Mouse (Mus musculus) layer of hippocampus, adult 11-12 months (tissue): ENCODE data around the gene Slc5a5.
A peak's percentile ranks its signal among the peaks of the same experiment; 100 is the strongest.

Experiments
- DNase-seq: peaks from one replicate; pipeline ENCODE4 v3.0.0; 2022; ENCODE audit warnings: low spot score

The Slc5a5 gene

GRCm38 (mm10) chr8:70892022-70892895 is at the start of gene Slc5a5:
Gene Slc5a5, minus strand, starts transcription at chr8:70892757.
- DNase-seq = no peak

GRCm38 (mm10) chr8:70941478-70941877 is 48.9 kb upstream of the Slc5a5 start:
- DNase-seq = no peak

- no peak for DNase-seq
Observed at GRCm38 (mm10) chr8:70937200-70937599, 44.6 kb upstream of the Slc5a5 start.

DNA sequence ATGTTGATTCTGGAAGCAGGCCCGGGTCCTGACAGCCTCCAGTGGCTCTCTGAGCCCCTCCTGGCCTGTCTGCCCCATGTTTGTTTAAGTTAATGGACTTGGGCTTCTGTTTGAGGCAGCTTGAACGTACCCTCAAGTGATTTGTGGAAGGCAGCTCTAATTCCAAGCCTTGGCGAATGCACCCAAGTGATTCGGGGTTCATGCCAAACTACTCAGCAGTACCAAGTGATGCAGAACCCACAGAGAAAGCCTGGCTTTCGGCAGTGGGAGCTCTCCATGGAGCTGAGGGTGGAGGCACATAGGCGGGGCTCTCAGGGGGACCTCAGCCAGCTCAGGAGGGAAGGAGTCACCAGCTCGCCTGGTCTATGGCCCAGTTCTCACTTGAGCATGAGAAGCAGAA is 42.2 kb upstream of the Slc5a5 start:
- no peak for DNase-seq

DNA sequence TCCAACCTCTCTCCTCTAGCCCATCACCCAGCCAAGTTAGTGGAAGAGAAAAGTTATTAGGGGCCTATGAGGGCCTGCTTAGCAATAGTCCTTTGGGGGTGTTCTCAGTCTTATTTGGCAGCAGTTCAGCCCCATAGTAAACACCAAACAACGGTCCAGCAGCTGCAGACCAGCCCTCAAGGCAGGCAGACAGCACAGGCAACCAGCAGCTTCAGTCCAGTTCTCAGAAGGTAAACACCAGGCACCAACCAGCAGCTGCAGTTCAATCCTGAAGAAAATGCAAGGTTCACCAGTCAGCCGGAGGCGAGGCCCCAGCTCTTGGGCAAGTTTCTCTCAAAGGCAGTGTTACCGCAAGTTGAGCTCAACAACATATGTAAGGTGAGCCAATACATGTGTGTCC is 40.5 kb upstream of the Slc5a5 start:
- no peak for DNase-seq

DNA sequence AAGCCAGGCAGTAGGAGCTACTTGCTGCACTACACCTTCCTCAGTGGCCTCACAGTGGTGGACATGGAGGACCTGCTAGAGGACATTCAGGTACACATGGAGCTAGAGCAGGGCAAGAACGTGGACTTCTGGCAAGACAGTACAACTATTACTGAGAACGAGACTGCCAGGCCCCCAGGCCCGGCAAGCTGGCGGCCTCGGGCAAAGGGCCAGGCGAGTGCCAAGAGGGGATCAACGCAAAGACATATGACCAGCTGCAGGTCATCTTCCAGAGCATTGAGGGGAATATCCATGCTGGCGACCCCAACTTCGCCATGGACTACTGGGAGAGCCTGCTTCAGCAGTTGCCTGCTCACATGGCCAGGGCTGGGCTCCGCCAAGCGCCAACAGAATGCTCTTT is 39.2 kb upstream of the Slc5a5 start:
- no peak for DNase-seq

DNA sequence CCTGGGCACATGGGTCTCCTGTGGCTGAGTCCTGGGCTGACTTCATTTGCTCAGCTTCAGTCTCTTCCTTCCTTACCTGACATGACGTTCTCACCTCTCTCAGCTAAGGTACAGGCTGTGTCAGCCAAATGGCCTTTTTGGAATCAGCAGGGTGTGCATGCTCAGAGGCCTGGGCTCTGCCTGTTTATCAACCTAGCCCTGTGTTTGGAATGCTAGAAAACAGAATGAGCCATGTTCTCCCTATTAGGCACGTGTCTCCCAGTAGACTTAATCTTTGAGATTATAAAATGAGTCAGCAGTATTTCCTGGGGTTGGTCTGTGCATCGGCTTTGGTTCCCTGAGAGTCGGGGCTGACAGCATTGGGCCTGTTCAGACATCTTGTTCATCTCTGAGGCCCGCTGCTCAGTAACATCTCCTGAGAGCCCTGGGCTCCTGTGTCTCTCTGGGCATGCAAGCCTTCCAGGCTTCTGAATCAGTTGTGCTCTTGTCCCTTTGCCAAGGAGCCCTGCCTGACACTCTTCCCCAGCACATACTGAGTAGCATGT is 36.3 kb upstream of the Slc5a5 start:
- DNase-seq = no peak

DNA sequence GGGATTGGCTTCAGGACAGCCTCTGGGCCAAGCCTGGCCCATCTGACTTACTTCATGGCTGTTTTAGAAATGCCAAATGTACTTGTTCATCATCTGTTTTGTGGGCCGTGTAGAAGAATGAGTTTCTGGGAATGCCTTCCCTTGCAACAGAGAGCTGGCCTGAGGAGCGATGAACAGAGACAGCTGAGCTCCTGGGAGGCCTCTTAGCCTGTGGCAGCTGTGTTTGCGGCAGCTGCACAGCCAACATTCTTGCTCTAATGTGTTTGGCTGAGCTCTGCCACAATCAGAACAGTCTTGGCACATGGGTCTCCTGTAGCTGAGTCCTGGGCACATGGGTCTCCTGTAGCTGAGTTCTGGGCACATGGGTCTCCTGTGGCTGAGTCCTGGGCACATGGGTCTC is 35.5 kb upstream of the Slc5a5 start:
- no peak for DNase-seq

- no peak for DNase-seq
Observed at GRCm38 (mm10) chr8:70926396-70926795, 33.8 kb upstream of the Slc5a5 start.

GRCm38 (mm10) chr8:70925754-70926153 is 33.2 kb upstream of the Slc5a5 start:
- no peak for DNase-seq

GRCm38 (mm10) chr8:70924151-70924550 is 31.6 kb upstream of the Slc5a5 start:
- no peak for DNase-seq

DNA sequence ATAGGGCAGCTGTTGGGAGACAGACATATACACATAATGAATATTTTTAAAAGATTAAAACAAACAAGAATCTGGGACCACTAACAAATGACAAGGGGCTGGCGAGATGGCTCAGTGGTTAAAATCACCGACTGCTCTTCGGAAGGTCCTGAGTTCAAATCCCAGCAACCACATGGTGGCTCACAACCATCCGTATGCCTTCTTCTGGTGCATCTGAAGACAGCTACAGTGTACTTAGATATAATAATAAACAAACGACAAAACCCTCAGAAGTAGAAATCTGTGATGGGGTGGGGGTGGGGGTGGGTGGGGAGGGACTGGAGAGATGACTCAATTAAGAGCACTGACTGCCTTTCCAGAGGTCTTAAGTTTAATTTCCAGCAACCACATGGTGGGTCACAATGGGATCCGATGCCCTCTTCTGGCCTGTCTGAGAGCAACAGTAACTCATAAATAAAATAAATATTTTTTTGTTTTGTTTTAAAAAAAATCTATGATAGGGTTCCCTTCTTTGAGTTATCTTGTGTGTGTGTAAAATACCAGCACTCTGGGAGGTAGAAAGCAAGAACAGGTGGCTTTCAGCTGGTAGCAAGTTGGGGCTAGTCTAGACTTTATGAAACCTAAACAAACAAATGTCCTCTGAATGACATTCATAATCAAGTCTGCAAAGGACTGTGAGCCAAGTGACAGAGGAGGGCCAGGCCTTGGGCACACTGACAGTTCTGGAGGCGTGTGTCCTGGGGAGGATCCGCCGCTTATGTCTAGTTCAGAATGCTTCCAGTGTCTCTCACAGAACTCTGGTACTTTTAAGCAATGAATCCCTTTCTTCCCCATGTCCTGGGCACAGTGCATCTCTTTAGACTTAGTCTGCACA is 27.7 kb upstream of the Slc5a5 start:
- no peak for DNase-seq

- DNase-seq = no peak
Observed at GRCm38 (mm10) chr8:70914704-70915103, 22.1 kb upstream of the Slc5a5 start.

- no peak for DNase-seq
Observed at GRCm38 (mm10) chr8:70913523-70913922, 21.0 kb upstream of the Slc5a5 start.

- DNase-seq = no peak
Observed at GRCm38 (mm10) chr8:70912955-70913354, 20.4 kb upstream of the Slc5a5 start.

DNA sequence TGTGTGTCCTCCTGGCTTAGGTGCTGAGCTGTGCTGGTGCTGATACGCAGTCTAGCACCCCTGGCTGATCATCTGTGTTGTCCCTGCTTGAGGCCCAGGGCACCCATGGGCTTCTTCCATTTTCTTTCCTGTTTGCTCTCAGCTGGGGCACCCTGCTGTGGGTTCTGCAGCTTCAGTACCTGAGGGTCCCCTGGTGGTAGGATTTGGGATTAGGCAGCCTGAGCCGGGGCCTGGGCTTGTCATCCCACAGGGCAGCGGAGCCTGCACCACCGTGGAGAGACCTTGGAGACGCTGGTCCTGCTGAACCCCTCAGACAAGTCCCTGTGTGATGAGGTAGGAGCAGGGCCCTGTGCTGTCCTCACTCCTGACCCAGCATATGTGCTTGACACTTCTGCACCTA is 19.0 kb upstream of the Slc5a5 start:
- DNase-seq = no peak

- DNase-seq = no peak
Observed at GRCm38 (mm10) chr8:70907518-70907917, 15.0 kb upstream of the Slc5a5 start.

DNA sequence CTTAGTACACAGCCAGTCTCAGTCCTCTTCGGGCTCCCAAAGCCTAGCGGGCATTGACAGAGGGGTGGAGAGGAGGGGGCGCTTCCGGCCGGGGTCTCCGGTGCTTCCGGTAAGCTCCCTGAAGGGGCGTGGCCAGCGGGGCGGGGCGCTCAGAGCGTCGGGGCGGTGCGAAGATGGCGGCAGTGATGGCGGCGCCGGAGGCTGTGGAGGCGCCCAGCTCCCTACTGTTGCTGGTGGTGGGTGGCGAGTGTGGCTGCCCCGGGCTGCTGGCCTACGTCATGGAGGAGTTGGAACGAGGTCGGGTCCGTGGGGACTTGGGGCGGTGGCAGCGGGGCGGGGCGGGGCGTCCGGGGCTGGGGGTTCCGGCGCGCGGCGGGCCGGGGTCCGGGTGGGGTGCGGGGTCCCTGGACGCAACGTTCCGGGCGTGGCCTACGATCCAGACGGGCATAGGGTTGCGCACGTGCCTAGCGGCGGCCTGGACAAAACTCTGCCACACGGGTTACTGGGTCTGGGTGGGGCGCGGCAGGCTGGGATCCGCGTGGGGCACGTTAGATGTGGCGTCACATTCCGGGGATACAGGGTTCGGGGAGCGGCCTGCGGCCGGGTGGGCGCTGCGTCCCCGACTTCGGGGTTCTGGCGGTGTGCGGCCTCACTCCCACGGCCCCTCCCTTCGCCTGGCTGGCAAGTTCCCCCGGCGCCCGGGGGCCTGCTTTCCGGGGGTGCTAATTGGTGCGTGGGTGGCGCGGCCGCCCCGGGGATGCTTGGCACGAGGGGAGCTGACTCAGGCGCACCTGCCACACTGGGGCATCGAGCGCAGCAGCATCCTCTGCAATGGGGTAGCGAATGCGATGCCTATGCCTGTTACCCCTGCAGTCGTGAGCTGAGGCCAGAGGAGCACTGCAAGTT is 13.5 kb upstream of the Slc5a5 start, which contains the start of gene Map1s:
Gene Map1s (plus strand): TSS at position 102 of the 906 bp plus-strand sequence.
- peak; percentile 84 for DNase-seq

DNA sequence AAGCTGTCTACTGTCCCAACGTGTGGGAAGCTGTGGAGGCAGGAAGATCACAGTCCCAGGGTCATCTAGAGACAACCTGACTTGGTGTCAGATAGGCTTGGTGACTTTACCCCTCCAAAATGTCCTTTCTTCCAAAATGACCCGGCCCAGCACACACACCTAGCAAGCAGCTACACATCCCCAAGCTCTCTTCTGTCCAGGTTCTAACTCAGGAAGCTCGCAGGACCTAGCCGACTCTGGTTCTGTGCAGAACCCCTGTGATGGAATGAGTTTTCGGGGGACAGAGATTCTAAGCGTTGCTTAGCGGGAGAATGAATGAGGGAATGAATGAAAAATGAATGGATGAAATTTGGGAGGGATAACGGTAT is 12.9 kb upstream of the Slc5a5 start:
- DNase-seq = no peak

GRCm38 (mm10) chr8:70904532-70904931 is 12.0 kb upstream of the Slc5a5 start:
- DNase-seq = no peak

- no peak for DNase-seq
Observed at GRCm38 (mm10) chr8:70903582-70903981, 11.0 kb upstream of the Slc5a5 start.

GRCm38 (mm10) chr8:70903112-70903511 is 10.6 kb upstream of the Slc5a5 start:
- no peak for DNase-seq
